Mouse (Mus musculus): ENCODE measurements around the gene Zcchc13. TPM values are rescaled to one million over a fixed set of nuclear protein-coding genes. Genes with fewer than 3 reads are reported as not detected.
"Not testable (repeated sequence)": the region's sequence is repeated elsewhere in the genome, so short reads cannot be mapped to it uniquely, and the experiment has no call there.

Gene Zcchc13
- total RNA-seq, 2 experiments from 2014 or later: not detected

DNA sequence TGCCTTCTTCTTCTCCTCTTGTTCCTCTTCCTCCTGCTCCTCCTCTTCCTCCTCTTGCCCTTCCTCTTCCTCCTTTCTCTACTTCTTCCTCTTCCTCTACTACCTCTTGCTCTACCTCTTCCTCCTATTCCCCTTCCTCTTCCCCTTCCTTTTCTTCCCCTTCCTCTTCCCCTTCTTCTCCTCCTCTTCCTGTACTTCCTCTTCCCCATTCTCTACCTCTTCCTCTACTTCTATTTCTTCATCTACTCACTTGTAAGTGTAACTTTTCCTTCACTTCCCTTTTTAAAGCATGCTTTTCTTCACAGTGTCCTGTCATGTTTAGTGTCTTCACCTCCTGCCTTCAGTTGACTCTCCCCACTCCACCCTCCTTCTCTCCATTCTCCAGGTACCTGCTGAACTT is 3.5 kb downstream of the Zcchc13 start:
- intact Hi-C loops (cut with DNase I): no loop called here
- DNase-seq (ENCODE audit: low spot score): no peak

DNA sequence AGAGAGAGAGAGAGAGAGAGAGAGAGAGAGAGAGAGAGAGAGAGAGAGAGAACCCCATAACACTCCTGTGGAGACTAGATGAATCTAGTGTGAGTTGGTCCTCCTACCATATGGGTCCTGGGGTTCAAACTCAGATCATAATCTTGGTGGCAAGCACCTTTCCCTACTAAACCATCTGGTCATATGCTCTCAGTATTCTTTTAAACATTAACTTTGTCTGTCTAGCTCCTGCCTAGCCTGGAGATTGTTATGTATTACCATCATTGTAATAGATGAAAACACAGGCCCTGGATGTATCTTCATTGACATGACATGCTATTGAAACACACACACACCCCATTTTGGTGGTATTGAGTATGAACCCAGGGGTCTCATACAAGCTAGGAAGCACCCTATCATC is 5.6 kb downstream of the Zcchc13 start:
- DNase-seq (ENCODE audit: low spot score): no peak
- intact Hi-C loops (cut with DNase I): no loop called here

DNA sequence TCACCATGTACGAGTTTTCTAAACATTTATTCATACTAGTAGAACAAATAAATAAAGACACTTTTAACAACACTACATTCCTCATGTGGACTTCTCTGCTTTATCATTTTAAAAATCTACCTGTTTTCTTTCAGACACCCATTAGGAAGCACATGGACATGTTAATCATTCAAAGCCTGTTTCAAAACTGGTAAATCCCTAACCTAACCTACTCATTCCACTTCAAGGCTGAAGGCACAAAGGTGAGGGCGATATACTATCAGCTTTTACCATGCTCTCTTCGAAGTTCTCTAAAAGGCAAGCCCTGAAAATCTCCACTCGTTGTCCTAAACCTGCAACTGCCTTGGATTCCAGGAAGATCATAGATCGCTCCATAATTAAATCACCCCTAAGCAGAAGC is 8.2 kb downstream of the Zcchc13 start:
- intact Hi-C loops (cut with DNase I): no loop called here

DNA sequence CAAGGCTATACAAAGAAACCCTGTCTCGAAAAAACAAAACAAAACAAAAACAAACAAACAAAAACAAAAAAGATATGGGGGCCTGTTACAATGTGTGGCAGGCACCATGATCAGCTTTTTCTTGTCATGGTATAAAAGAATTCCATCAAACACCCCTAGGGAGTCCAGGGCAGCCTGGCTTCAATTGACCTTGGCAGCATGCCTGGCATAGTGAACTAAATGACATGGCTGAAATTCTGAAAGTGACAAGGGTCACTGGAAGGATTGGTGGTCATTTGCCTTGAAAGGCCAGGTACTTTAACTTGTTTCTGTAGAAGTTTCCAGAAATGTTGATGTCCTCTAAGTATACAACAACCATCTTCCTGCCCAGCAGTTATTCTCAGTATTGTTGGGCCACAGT is 13.9 kb downstream of the Zcchc13 start:
- DNase-seq (ENCODE audit: low spot score): no peak
- intact Hi-C loops (cut with DNase I): no loop called here

More for the DNA sequence above, 8.2 kb downstream of the Zcchc13 start:
- DNase-seq (ENCODE audit: low spot score): no peak

DNA sequence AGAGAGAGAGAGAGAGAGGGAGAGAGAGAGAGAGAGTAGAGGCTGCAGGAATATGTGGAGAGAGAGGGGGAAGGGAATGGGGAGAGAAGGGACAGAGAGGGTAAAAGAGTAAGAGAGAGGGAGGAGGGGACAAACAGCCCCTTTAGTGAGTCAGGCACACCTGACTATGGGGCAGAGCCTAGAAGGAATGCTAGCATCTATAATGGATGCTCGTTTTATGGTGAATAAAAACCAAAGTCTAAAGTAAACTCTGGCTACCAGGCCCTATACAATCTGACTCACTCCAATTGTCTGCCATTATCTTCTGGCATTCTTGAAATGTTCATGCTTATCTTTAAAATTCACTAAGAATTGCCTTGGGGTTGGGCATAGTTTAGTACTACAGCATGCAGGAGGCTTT is 21.7 kb downstream of the Zcchc13 start:
- intact Hi-C loops (cut with DNase I): no loop called here
- no peak for DNase-seq (ENCODE audit: low spot score)

DNA sequence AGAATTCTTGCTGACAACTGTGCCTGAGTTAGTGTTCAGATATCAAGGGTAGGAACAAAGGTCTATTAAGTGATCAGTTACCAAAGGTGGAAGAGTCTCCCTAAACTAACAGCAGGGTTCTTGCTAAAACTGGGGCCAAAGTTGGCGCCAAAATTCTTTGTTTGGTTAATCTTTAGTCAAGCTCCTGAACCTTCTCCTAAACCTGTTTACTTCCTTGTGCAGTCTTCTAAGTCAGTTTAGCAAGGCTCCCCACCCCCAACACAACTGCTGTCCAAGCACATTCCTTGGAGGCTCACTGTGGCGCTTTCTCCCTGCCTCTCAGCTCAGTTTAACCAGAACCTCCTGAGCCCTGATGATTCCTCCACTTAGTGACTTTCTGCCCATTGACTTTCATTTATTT is 22.6 kb downstream of the Zcchc13 start:
- intact Hi-C loops (cut with DNase I): no loop called here
- DNase-seq (ENCODE audit: low spot score): no peak

DNA sequence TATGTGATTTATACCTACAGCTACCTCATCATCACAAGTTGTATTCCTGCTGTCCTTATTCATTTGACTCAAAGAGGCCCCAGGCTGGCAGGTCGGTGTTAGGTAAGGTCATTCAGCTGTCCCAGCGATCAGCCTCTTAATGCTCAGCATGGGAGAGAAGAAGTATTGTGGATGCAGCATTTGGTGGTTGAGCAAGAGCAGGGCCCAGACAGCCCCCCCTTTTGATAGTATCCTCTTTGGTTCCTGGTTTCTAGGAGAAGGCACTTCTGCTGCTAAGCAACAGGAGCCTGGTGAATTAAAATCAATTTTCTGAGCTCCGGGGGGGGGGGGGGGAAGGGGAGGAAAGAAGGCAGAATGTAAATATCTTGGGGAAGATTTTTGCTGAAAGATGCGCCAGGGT is 28.6 kb downstream of the Zcchc13 start:
- intact Hi-C loops (cut with DNase I): no loop called here
- DNase-seq (ENCODE audit: low spot score): no peak

DNA sequence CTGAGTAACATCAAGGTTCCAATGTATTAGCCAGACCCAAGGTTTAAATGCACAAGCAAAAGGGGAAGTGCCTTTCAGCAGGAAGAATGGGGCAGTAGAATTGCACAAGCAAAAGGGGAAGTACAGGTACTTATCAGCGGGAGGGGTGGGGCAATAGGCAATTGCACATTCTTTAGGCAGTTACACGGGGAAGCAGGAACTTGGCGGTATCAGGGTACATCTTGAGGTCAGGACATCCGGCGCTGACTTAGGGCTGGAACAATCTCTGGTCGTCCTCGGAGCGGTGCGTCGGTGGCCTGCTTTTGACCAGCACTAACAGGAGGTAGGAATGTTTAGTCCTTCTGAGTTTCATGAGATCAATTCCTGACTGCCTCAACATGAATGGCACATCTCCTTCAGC is 34.1 kb downstream of the Zcchc13 start:
- intact Hi-C loops (cut with DNase I); DNase-seq (ENCODE audit: low spot score): not testable (repeated sequence)

DNA sequence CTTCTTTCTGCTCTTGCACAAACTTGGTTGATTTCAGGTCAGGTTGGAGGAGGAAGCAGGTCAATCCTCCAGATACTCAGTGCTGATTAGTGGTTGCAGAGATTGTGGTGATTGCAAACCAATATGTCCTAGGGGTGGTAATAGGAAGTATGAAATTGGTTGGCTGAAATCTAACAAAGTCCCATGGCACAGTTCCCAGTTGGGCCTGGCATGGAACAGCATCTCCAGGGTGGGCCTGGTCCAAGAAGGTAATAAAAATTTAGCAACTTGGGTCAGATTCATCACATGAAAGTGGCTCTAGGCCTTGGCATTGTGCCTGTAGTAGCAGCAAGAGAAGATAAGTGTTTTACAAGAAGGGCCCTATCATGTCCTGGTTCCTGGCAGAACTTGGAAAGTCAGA is 39.9 kb downstream of the Zcchc13 start:
- intact Hi-C loops (cut with DNase I): loop anchor here (5.0 kb wide), 1 partner anchor 188 kb away; no protein-coding TSS in a partner anchor
- no peak for DNase-seq (ENCODE audit: low spot score)

DNA sequence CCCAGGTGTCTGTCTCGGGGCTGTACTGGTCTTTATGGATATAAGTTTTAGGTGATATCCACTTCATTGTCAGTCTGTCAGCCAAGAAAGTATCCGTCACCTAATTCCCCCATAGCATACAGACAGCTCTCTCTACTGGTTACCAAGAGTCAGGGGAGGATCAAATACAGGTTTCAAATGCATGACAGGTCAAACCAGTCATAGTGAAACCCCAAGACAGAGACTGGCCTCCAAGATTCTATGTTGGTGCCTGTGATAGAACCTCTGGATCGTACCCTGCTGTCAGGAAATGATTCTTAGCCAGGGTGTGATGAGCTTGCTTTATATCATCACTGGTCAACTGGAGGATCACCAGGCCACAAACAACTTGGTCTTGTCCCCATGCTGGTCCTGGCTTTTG is 43.4 kb downstream of the Zcchc13 start:
- no peak for DNase-seq (ENCODE audit: low spot score)
- intact Hi-C loops (cut with DNase I): loop anchor here (5.0 kb wide), 1 partner anchor 191 kb away; no protein-coding TSS in a partner anchor

DNA sequence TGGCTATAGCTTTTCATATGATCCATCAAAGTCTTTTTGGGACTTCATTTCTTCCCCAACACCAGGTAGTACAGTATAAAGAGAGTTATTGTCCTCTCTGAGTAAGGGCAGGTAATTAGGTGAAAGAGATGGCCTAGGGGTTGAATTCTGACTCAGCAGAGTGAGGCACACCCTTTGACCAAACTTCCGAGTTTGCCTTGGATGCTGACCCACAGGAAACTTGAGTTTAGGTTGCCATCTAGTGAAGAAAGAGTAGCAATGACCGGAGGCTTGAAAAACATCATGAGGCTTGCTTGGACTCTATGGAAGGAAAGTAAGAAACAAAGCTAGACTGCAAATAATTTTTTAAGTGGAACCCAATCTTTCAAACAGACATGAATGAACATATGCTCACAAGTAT is 44.3 kb downstream of the Zcchc13 start:
- intact Hi-C loops (cut with DNase I): loop anchor here (5.0 kb wide), 1 partner anchor 192 kb away; no protein-coding TSS in a partner anchor
- no peak for DNase-seq (ENCODE audit: low spot score)

Other genes with a start within 250 kb of the Zcchc13 start
- gene Tsx, start 216.1 kb upstream of the Zcchc13 start, total RNA-seq (2021): not detected
- gene Gm26992, start 208.6 kb upstream of the Zcchc13 start, total RNA-seq (2021): not detected
- 1 to 10 TPM; 8.6 to 9.2 TPM for gene Slc16a2, start 191.4 kb downstream of the Zcchc13 start, total RNA-seq (2021)